Mouse (Mus musculus) intestine, embryonic 14.5 days (tissue): ENCODE results near the gene Irf4. TPM values are rescaled to one million over a fixed set of nuclear protein-coding genes. Genes with fewer than 3 reads are reported as not detected.

Experiments used
- ATAC-seq: fragments of 200-750 bp; cut with Nextera tagmentation; replicated peaks from 2 replicates; pipeline ENCODE4 v1.8.0; 2017; ENCODE audit warnings: low read depth, moderate number of reproducible peaks, moderate TSS enrichment, moderate library complexity; ENCODE audit not compliant: low FRiP score, low TSS enrichment
- DNase-seq: peaks from one replicate; pipeline ENCODE4 v3.0.0-alpha.2; 2018; ENCODE audit warnings: low spot score
- H3K27ac ChIP-seq: fragments of 300-500 bp; sonication (generic); 2 replicates; pipeline ENCODE4 v1.5.1; 2014; ENCODE audit warnings: low read depth, mild to moderate bottlenecking, control low read depth
- H3K27me3 ChIP-seq: fragments of 300-500 bp; sonication (generic); replicated peaks from 2 replicates; pipeline ENCODE4 v1.6.1; 2014; ENCODE audit warnings: low read length, control low read depth; ENCODE audit not compliant: control insufficient read depth, insufficient read depth
- H3K36me3 ChIP-seq: fragments of 300-500 bp; sonication (generic); 2 replicates; pipeline ENCODE4 v1.6.1; 2014; ENCODE audit warnings: low read length, control low read depth; ENCODE audit not compliant: control insufficient read depth, insufficient read depth
- H3K4me1 ChIP-seq: fragments of 300-500 bp; sonication (generic); replicated peaks from 2 replicates; pipeline ENCODE4 v1.6.1; 2014; ENCODE audit warnings: low read length, control low read depth, mixed read lengths; ENCODE audit not compliant: control insufficient read depth, insufficient read depth
- H3K4me2 ChIP-seq: fragments of 300-500 bp; sonication (generic); 2 replicates; pipeline ENCODE4 v1.6.1; 2014; ENCODE audit warnings: low read length
- H3K4me3 ChIP-seq: fragments of 300-500 bp; sonication (generic); 2 replicates; pipeline ENCODE4 v1.5.1; 2014; ENCODE audit warnings: low read depth, low read length, control low read depth, mixed read lengths
- H3K9ac ChIP-seq: fragments of 300-500 bp; sonication (generic); 2 replicates; pipeline ENCODE4 v1.6.1; 2014; ENCODE audit warnings: mild to moderate bottlenecking, low read length
- H3K9me3 ChIP-seq: fragments of 300-500 bp; sonication (generic); 2 replicates; pipeline ENCODE4 v1.6.1; 2016; ENCODE audit warnings: low read length, control low read depth; ENCODE audit not compliant: control insufficient read depth
- WGBS: fragments of 180-500 bp; shearing (Covaris S2); extraction: QIAGEN DNeasy Blood & Tissue Kit; methylation state at CpG from one replicate; pipeline ENCODE4 v1.1.7; 2014; 5-methylcytosine and 5-hydroxymethylcytosine counted together
- polyA plus RNA-seq: library from polyadenylated mRNA; unstranded; fragments of >200 nt; fragmentation: Nextera tagmentation; extraction: Ambion mirVana; gene quantifications from 2 replicates; pipeline ENCODE4 v1.2.1, GENCODE M21; 2014

Gene Irf4
- polyA plus RNA-seq, 1 experiment from 2014 or later: 0.04 TPM

GRCm38 (mm10) chr13:30781905-30782304, 32.9 kb downstream of the Irf4 start:
- Histone ChIP-seq H3K4me3 (no peak overlapping the region), H3K27me3 (no peaks in the 10 kb centered on the region), H3K4me1 (no peaks in the 10 kb centered on the region; the same call in 1 of the 2 replicates), H3K4me2 (no peak overlapping the region), H3K36me3 (no peaks in the 10 kb centered on the region), H3K9me3 (no peaks in the 10 kb centered on the region), H3K9ac (no peak overlapping the region), H3K27ac (no peak overlapping the region)
- 25% methylated on average over 2 of the region's 2 CpGs for WGBS
- no peak for DNase-seq
- no peak for ATAC-seq

DNA sequence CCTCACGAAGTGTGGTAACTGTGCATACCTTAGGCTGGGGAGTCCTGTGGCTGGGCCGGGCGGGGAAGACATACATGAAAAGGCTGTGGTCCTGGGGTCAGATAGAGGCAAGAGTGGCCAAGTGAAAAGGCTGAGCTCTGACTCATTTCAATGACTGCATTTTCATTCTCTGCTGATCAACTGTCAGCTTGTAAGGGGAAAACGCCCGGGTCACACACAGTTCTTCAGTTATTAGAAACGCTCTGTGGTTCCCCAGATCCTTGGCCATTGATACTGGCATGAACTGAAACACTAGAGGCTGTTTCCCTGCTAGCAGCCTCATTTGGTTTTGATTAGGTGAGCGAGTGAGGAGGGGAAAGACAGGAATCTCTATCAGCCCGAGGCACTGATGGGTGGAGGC, 33.4 kb downstream of the Irf4 start:
- Histone ChIP-seq H3K27me3 (no peaks in the 10 kb centered on the region), H3K36me3 (no peaks in the 10 kb centered on the region), H3K4me2 (no peak overlapping the region), H3K9ac (no peak overlapping the region), H3K9me3 (no peaks in the 10 kb centered on the region), H3K4me3 (no peak overlapping the region), H3K27ac (no peak overlapping the region), H3K4me1 (no peaks in the 10 kb centered on the region; the same call in 1 of the 2 replicates)
- DNase-seq (no peak), ATAC-seq (no peak)
- WGBS: 50% methylated on average over 8 of the region's 8 CpGs

DNA sequence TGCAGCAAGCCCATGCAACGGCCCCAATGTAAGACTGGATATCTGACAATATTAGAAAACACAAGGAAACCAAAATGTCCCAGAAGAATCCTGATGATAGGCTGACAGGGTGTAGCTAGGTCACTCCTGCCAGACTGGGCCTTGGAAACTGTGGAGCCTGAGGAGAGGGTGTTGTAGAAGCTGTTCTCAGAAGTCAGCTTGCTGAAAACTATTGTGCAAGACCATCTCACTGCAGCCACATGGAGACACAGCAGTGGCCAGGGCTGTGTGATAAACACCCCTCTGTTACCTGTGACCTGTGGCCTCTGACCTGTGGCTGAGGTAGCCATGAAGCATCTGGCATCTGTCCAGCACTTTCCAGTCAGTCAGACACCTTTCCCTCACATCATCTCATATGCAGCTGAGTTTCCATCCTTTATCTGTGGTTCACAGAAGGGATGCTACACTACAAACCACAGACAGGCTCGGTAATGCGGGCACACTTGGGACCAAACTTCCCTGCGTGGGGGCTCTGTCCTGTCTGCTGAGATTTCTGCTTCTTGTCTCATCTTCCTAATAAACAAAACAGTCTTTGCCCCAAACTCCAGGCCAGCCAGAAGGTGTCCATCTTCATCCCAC, 36.5 kb downstream of the Irf4 start:
- 65% methylated on average over 4 of the region's 4 CpGs for WGBS
- DNase-seq (peak; percentile 33), ATAC-seq (no peak)
- Histone ChIP-seq H3K27ac (no peak overlapping the region), H3K9me3 (no peaks in the 10 kb centered on the region), H3K4me1 (no peaks in the 10 kb centered on the region; the same call in 1 of the 2 replicates), H3K27me3 (no peaks in the 10 kb centered on the region), H3K4me2 (no peak overlapping the region), H3K36me3 (no peaks in the 10 kb centered on the region), H3K9ac (no peak overlapping the region), H3K4me3 (no peak overlapping the region)

- WGBS: 69% methylated on average over 5 of the region's 5 CpGs
- Histone ChIP-seq H3K4me2 (no peak overlapping the region), H3K27ac (no peak overlapping the region), H3K27me3 (no peaks in the 10 kb centered on the region), H3K4me1 (no peaks in the 10 kb centered on the region; the same call in 1 of the 2 replicates), H3K9me3 (no peaks in the 10 kb centered on the region), H3K9ac (no peak overlapping the region), H3K36me3 (no peaks in the 10 kb centered on the region), H3K4me3 (no peak overlapping the region)
- ATAC-seq (no peak), DNase-seq (peak; percentile 40)
These were observed 37.4 kb downstream of the Irf4 start for GRCm38 (mm10) chr13:30786235-30787035.

DNA sequence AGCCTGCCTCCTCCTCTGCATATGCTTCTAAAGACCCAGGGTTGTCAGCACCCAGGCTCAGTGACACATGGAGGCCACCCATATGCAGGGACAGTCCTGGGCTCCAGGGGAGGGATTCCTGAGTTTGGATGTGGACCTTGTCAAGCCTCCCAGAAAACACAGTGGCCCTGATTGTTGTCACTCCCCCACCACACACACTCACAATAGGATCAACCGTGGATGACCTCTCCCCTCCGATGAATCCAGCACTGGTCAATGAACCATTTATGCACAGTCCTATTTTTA, 38.0 kb downstream of the Irf4 start:
- 83% methylated on average over 2 of the region's 2 CpGs for WGBS
- Histone ChIP-seq H3K4me3 (no peak overlapping the region), H3K36me3 (no peaks in the 10 kb centered on the region), H3K27ac (no peak overlapping the region), H3K9ac (no peak overlapping the region), H3K4me1 (no peaks in the 10 kb centered on the region), H3K9me3 (no peaks in the 10 kb centered on the region), H3K4me2 (no peak overlapping the region), H3K27me3 (no peaks in the 10 kb centered on the region)
- ATAC-seq (no peak), DNase-seq (peak; percentile 38)

- DNase-seq (peak; percentile 33), ATAC-seq (no peak)
- Histone ChIP-seq H3K36me3 (no peaks in the 10 kb centered on the region), H3K4me1 (no peaks in the 10 kb centered on the region), H3K9ac (no peak overlapping the region), H3K9me3 (no peaks in the 10 kb centered on the region), H3K4me2 (no peak overlapping the region), H3K27me3 (no peaks in the 10 kb centered on the region), H3K27ac (no peak overlapping the region), H3K4me3 (no peak overlapping the region)
- WGBS: 92% methylated on average over 2 of the region's 2 CpGs
These were observed 38.5 kb downstream of the Irf4 start for GRCm38 (mm10) chr13:30787556-30787955.

GRCm38 (mm10) chr13:30787960-30788359, 38.9 kb downstream of the Irf4 start:
- no peaks in the 10 kb centered on the region for H3K9me3 ChIP-seq
- no peak overlapping the region for H3K27ac ChIP-seq
- no peak overlapping the region for H3K4me3 ChIP-seq
- ATAC-seq: no peak
- WGBS: 87% methylated on average over 4 of the region's 4 CpGs
- H3K27me3 ChIP-seq: no peaks in the 10 kb centered on the region
- H3K9ac ChIP-seq: no peak overlapping the region
- H3K4me1 ChIP-seq: no peaks in the 10 kb centered on the region
- H3K4me2 ChIP-seq: no peak overlapping the region
- H3K36me3 ChIP-seq: no peaks in the 10 kb centered on the region
- DNase-seq: no peak

DNA sequence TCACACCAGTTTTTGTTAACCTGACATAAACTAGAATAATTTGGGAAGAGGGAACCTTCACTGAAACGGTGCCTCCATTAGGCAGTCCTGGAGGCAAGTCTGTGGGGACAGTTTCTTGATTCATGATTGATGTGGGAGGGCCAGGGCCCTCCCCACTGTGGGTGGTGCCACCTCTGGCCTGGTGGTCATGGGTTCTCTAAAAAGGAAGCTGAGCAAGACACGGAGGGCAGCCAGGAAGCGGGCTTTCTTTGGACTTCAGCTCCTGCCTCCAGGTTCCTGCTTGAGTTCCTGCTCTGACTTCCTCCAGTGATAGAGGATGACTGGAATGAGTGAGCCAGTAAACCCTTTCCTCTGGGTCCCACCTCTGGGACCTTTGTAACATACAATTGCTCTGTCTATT, 39.4 kb downstream of the Irf4 start:
- no peak overlapping the region for H3K9ac ChIP-seq
- no peak overlapping the region for H3K4me2 ChIP-seq
- no peaks in the 10 kb centered on the region for H3K4me1 ChIP-seq
- ATAC-seq (no peak), DNase-seq (peak; percentile 23)
- WGBS: 92% methylated on average over 3 of the region's 3 CpGs
- H3K4me3 ChIP-seq: no peak overlapping the region
- H3K36me3 ChIP-seq: no peaks in the 10 kb centered on the region
- no peaks in the 10 kb centered on the region for H3K27me3 ChIP-seq
- no peaks in the 10 kb centered on the region for H3K9me3 ChIP-seq
- no peak overlapping the region for H3K27ac ChIP-seq

DNA sequence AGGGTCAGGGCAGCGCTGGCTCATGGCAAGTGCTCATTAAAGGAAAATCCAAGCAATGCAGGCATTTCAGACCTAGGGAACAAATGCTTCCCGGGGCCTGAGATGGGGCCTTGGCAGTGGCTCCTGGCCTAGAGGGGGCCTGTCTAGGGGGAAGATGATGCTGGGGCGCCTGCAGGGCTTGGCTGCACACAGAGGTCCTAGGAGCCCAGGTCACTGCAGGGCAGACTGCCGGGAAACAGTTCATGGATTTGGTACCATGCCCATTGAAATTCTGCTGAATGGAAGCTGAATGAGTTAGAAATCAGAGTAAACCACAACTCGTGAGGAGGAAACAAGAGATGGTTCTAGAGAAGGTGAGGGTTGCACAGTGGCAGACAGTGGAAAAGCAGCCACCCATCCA, 41.0 kb downstream of the Irf4 start:
- Histone ChIP-seq H3K27me3 (no peaks in the 10 kb centered on the region), H3K4me3 (no peak overlapping the region), H3K4me2 (no peak overlapping the region), H3K27ac (no peak overlapping the region), H3K4me1 (no peaks in the 10 kb centered on the region), H3K9me3 (no peaks in the 10 kb centered on the region), H3K36me3 (no peaks in the 10 kb centered on the region), H3K9ac (no peak overlapping the region)
- ATAC-seq (no peak), DNase-seq (peak; percentile 24)
- 72% methylated on average over 5 of the region's 5 CpGs for WGBS
